Mouse (Mus musculus) right cerebral cortex, postnatal 25 days (tissue): Measurements from ENCODE around the gene Bbs9.
"Not testable (repeated sequence)": the region's sequence is repeated elsewhere in the genome, so short reads cannot be mapped to it uniquely, and the experiment has no call there.

ENCODE experiments used
- DNase-seq: peaks from one replicate; pipeline ENCODE4 v3.0.0; 2022

The Bbs9 gene

DNA sequence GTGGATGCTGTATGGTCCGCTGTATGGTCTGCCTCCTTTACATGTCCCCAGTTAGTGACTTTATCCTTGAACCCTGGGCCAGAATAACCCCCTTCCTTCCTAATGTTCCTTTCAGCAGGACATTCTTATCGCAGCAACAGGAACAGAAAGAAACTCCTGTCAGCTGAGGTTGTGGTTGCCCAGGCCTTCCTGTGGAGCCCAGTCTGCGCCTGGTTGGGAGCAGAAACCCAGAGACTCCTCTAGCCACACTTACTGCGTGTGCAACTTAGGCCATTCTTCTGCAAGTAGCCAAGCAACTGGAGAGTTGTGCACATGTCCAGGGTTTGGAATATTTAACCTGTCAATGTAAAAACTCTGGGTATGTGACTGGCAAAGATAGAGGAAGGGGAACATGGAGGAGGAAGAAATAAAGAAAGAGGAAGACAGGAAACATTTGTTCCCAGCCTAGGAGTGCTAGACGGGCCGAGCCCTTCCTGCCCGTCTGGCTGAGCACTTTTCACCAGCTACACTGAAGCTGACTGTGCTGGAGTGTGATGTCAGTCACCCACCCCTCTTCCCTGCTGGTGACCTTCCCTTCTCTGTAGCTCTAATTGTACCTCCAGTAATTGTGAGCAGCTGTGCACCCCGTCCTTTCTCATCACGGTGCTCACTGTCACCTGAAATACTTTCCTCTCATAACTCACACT, 339.0 kb downstream of the Bbs9 start:
- DNase-seq, result no peak

DNA sequence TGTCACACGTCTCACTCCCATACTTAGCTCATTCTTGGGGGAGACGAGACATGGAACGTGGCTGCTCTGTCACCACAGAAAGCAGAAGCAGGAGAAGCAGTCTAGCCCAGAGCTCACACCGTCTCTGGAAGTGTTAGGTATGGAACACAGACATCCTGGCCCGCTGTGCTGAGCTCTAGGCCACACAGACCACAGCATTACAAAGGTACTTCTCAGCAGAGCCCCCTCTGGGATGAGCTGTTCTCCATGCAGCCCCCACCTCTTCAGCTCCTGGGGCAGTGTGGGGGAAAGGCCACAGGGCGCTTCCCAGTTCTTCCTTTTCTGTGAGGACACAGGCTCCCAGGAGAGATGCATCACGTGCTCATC, 339.6 kb downstream of the Bbs9 start:
- no peak for DNase-seq

DNA sequence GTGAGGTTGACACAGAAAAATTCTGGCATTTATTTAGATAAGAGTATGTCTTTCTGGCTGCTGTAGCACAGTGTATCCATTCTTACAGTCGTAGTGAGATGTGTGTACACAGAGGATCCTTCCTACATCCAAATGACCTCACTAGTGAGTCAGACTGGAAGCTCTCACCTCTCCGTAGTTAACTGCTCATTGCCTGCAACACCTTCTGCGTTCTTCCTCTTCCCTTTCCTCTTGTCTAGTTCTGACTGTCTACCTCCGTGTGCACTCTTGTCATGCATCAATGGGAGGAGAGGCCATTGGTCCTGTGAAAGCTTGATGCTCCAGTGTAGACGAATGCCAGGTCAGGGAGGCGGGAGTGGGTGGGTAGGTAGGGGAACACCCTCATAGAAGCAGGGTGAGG, 344.0 kb downstream of the Bbs9 start:
- DNase-seq, result no peak

DNA sequence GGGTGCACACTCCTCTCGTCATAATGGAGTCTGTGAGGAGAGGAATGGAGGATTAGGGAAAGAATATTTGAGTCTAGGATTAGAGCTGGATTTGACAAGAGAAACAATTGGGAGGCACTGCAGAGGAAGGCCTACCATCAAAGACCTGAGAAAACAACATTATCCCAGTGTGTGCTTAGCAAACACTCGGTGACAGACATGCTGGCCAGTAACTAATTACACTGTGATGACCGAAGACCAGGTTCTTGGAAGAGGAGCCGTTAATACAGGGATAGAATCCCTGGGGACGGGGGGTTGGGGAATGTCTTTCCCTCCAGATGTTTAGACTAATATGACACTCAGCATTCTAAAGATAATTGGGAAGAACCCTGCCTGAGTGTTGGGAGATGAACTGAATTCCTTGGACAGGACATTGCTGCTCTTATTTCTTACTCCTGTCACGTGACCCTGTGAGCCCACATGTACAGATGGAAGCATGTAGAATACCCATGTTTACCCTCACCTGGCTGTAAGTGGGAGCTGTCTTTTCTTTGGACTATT, 345.2 kb downstream of the Bbs9 start:
- no peak for DNase-seq

DNA sequence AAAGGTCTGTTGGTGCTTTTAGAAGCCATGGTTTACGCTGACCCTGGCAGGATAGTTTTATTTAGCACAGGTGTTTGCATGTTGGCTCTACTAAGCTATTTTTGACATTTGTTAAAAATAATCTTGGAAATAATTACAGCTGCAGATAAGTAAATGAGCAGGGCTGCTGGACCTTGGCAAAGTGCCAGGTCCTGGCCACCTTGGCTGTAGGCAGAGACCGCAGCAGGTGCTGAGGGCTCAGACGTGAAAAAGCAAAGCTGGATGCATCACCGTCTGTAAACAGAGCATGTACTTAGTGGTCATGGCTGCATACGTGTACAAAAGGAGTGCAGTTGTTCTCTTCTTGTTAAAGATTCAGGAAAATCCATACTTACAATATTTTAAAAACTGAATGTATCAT, 347.3 kb downstream of the Bbs9 start:
- DNase-seq, result no peak

DNA sequence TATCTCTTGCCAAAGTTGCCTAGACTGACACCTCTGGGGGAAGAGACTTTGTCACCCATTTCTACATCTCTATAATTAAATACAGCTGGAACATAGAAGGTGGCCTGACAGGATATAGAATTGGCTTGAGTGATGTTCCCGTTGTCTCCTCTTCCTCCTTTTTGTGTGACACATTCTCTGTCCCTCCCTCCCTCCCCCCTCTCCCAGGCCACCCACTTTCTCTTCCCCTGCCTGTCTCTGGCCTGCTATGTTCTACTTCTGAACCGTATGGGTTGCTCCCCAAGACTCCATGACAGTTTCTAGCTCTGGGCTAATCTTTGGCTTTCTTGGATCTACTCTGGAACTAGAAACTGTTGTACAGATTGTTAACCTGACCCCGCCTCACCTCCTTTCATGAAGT, 348.3 kb downstream of the Bbs9 start:
- DNase-seq, result no peak

DNA sequence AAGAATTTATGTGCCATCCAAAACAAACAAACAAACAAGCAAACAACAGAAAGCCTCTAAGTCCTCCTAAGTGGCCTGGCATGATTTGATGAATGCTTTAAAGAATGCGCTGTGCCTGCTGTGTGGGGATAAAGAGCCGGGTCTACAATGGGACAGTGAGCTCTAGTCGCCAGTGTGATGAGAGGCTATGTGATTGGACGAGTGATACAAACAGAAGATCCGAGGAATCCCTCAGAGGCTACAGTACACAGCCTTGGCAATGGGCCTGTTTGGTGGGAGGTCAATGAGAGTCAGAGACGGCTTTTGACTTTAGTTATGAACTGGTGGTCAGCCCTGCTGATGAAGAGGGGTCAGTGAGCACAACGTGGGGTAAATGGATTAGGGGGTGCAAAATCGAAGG, 349.4 kb downstream of the Bbs9 start:
- no peak for DNase-seq

DNA sequence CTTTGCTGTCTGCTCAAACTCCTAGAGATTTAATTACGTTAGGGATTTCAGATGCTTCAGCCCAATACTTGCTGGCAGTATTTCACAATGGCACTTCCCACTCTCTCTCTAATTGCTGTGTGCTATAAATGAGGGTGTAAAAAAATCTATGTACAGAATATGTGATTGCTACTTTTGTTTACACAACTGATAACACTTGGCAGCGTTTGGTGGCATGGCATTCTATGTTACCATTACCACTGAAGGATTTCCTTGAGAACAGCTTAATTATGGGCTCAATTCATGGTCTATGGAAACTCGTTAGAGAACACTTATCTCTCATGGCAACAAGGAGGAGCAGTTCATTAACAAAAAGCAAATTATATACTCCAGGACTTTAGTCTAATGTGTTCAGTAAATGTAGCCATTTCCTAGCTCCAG, 351.1 kb downstream of the Bbs9 start:
- DNase-seq, result no peak

DNA sequence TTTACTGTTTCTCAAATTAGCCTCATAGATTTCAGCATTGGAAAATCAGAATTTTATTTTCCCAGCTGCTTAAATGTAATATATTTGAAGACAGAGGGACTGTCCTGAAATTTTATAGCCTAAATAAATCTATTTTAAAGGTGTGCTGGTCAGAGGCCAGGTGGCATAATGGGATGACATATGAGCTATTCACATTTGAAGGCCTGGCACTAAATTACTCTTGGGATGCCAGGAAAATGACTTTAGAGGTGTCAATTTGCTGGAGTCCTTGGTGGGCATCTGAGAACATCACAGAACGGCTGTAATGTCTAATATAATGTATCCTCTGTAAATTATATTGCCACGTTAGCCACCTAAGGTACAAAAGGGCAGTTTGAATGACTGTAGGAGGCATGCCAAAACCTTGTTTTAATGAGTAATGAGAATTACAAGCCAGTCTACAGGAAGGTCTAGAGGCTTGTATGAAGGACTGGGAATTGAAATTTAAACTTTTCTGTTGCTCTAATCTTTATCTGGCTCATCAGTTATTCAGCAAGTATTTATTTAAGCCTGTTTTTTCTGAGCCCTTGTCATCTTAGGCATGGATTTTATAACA, 351.8 kb downstream of the Bbs9 start:
- no peak for DNase-seq

DNA sequence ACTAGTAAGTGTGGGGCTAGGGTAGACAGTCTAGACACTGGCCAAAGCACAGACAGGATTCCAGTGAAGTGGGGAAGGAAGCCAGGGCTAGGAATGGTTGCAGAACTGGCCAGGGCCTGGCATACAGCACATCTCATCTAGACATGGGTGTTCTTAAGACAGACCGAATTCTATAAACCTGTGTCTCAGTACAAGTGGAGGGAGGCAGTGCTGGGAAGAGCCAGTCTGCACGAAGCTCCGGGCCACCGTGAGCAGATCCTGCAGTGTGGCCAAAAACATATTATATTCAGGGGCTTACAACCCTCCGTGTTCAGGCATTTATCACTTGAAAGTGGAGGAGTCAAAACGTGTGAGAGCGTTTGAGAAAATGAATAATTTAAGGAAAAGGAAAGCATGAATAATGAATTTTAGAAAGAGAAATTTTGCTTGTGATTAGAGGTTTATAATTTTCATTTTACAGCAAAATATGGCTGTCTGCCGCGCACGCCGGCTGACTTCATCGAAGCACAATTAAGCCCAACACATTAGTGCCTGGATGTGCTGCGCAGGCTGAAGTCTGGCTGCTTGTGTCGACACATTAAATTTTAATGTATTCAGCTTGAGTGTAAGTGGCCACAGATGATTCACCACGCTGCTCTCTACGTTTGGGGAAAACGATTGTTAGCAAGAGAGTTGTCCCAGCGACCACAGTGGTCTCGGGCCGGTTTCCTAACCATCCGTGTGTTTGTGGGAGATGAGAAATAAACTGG, 353.9 kb downstream of the Bbs9 start:
- DNase-seq, result no peak

DNA sequence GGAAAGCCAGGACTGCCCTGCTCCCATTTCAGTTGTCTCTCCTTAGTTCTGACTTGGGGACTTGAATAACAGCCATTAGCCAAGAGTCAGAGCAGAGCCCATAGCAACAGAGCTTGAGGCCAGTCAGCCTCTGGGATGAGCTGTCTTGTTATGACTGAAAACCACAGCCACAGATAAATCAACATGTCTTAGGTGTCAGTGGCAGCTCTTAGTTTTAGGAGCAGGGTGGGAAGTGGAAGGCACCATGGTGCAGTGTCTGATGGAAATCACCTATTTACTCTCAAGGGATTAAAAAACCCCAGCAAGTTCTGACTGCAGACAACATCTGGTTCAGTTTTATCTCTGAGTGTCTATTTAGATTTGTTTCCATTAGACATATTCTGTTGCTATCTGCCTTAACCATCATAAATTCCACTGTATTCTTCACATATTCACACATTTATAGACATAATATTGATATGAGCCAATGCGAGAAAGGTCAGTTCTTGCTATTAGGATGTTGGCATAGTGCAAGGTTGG, 359.5 kb downstream of the Bbs9 start:
- DNase-seq, result no peak

DNA sequence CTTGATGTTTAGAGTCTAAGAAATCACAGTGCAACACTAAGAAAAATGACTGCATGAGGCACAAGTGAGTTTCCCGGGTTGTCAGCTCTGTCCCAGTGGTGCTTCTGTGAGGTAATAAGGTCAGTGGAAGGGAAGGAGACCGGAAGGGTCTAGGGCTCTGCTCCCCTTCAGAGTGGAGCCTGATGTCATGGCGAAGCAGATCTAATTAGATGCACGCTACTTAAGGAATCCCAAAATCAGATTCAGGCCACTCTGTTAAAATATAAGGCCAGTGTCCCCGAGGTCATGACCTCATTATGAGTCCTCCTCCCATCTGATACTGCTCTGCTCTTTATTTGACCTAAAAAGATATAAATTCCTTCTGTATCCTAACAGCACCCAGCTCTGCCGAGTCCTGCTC, 361.5 kb downstream of the Bbs9 start:
- DNase-seq, result no peak

DNA sequence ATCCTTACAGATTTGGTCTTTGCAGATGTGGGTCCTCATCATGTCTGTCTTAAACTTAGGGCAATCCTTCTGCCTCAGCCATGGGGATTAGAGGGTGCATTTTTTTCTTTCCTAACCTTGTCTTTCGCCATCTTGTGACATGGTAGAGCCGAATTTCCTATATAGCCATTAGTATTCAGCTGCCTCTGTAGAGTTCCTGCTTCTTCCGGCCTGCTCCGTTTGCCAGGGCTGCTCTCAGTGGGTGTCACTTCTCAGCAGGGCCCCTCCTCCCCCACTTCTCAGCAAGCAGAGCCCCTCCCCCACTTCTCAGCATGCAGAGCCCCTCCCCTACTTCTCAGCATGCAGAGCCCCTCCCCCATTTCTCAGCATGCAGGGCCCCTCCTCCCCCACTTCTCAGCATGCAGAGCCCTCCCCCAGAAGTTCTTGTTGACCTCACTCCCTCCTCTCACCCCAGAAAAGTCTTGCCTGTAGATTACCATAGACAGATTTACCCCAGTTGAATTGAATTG, 362.2 kb downstream of the Bbs9 start:
- no peak for DNase-seq

DNA sequence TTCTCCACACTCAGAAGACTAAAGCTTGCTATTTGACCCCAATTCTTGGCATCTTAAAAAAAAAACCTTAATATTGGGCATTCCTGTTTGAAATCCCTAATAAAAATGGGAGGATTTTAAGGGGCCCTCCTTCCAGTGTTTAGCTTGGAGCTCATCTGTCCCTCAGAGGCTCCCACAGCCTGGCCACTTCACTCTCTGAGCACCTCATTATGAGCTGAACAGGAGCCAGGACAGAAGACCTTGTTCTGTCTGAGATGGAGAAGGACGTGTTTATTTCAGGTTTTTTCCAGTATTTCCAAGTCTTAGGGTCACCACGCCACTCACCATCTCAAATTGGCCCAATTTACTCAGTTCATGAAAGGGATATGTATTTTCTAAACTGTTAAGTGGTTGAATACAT, 370.5 kb downstream of the Bbs9 start:
- no peak for DNase-seq

DNA sequence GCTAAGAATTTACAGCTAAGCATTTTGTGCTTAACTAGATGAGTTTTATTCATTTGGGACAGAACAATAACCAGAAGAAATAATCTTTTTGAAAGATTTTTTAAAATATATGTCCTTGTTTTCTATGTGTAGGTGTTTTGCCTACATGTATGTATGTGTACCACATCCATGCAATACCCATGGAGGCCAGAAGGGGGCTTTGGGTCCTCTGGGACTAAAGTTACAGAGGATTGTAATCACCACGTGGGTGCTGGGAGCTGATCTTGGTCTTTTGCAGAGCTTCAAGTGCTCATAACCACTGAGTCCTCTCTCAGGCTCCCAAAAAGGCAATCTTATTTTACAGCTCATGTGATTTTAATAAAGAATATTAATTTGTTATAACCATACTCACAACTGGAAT, 371.3 kb downstream of the Bbs9 start:
- DNase-seq, result no peak

DNA sequence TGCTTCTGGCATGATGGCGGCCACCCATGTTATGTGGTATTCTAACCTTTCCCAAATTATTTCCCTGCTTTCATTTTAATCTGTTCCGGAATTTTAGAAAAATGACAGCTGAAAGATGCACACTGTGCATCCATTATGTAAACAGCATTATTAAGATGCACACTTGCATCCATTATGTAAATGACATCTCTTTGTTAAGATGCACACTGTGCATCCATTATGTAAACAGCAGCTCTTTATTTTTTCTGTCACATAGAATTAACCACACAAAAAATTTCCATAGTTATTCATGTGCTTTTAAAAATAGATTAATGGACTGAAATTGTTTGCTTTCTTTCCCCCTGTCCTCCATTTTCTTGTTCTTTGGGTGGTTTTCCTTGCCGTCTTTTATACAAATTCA, 373.3 kb downstream of the Bbs9 start:
- no peak for DNase-seq

DNA sequence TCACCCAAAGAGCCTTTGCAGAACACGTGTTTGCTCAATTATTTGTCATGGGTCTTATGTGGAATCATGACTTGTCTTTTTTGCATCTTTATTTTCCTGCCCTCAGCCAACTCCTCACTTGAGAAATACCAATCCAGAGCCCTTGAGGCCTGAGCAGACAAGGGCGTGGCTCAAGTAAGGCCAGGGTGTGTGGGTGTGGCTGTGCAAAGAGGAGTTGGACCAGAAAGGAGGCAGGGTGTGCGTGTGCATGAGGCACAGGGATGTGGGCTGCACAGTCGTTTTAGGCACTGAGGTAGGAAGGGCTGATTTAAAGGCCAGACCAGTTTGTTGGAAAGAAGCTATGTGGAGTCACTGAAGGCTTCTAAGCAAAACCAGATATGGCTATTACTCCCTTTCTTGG, 373.7 kb downstream of the Bbs9 start:
- DNase-seq, result no peak

DNA sequence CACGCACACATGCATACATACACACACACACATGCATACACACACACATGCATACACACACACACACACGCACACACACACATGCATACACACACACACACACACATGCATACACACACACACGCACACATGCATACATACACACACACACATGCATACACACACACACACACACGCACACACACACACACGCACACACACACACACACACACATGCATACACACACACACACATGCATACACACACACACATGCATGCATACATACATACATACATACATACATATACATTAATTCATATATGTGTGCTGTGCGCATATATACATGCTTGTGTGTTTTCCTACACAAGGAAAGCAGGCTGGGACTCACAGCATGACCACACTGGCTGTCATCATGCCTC, 393.6 kb downstream of the Bbs9 start:
- not testable (repeated sequence) for DNase-seq

DNA sequence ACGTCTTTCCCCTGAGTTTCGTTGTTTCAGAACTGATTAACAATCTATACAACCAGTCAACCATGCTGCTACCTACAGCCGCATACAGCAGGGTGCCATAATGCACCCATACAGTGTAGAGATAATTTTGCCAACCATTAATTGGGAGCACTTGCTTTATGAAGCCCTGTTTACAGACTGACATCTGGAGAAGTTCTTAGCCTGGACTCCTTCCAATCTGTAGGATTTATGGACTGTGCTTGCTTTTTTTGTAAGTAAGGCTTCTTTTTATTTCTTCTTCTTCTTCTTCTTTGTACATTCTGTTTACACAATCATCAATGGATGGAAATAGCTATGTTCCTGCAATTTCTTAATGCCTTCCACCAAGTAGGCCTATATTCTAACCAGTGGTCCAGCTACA, 395.1 kb downstream of the Bbs9 start:
- no peak for DNase-seq

DNA sequence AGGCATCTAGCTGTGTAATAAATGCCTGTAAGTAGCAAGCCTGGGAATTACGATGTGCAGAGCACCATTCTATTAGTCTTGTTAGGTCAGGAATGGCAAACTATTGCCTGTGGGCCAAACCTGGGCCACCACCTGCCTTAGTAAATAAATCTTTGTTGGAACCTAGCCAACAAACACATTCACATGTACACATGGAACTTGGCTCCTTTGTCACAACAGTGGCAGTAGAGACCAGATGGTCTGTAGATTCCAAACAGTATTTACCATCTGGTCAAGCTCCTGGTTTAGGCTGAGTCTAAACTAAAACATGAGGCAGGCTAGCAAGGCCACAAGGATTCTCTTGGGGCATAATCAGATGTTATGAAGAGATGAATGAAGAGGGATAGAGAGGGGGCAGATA, 399.7 kb downstream of the Bbs9 start:
- no peak for DNase-seq

DNA sequence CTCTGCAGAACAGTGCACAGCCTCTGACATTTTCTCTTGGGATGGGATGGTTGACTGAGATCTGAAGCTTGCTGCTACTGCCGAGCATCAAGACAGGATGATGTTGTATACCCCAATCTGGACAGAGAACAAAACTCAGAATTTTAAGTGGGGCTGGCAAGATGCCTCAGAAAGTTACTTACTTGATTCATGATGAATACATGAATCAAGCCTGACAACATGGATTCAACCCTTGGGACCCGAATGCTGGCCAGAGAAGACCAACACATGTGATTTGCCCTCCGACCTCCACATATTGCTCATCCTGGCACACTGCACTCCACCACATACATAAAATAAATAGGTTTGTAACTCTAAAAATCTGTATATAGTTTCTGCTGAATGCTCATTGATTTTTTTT, 403.8 kb downstream of the Bbs9 start:
- no peak for DNase-seq

DNA sequence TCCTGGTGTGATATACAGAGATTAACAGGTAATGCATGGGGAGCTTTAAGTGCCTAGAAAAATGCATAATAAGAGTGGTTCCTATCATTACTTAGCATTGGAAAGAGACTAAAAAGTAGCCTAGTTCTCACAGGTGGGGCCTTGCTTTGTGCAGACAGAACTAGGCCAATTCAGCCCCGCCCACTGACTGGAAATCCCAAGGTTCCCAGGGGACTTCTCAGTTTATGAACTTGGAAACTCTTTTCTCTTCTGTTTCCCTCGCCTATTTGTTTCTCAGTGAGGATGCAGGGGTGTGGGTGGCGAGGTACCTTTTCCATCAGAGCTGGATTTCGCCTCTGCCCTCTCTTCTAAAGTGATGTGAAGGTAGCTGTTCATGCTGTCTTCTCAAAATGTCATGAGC, 410.8 kb downstream of the Bbs9 start:
- no peak for DNase-seq

DNA sequence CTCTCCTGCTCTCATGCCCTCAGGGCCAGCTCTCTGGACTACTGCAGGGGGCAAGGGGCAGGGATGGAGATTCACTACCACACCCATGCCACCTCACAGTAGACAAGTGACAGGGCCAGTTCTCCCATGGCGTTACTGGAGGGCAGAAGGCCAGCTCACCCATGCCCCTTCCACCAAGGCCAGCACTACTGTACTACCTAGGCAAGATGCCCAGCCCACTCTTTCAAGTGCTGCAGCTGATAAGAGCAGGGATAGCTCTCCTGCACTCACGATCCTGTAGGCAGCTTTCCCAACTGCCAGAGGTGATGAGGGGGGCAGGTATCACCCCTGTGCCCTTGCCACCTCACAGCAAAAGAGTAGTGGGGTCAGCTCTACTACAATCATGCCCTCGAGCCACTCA, 429.9 kb downstream of the Bbs9 start:
- DNase-seq, result no peak

DNA sequence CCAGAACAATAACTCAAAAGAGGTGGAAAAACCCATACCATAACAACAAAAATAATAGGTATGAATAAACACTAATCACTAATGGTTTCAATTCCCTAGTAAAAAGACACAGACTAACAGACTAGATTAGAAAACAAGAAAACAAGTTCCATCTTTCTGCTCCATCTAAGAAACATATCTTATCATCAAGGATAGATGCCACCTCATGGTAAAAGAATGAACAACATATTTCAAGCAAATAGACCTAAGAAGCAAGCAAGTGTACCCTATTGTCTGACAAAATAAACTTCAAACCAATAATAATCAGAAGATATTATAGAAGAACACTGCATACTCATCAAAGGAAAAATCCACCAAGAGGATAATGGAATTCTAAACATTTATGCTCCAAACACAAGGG, 441.3 kb downstream of the Bbs9 start:
- DNase-seq, result no peak
